Mouse (Mus musculus) embryonic facial prominence, embryonic 11.5 days (tissue): ENCODE data around the gene Prr36. TPM values are rescaled to one million over a fixed set of nuclear protein-coding genes. Genes with fewer than 3 reads are reported as not detected.

Experiments used
- ATAC-seq: fragments of 200-750 bp; cut with Nextera tagmentation; replicated peaks from 2 replicates; pipeline ENCODE4 v1.8.0; 2017; ENCODE audit warnings: low read depth; ENCODE audit not compliant: insufficient number of reproducible peaks, low FRiP score, low TSS enrichment
- DNase-seq: peaks from one replicate; pipeline ENCODE4 v3.0.0-alpha.2; 2015; ENCODE audit warnings: low spot score
- H3K27ac ChIP-seq: fragments of 300-500 bp; sonication (generic); replicated peaks from 2 replicates; pipeline ENCODE4 v1.5.1; 2014; ENCODE audit warnings: mild to moderate bottlenecking, low read depth, low read length, control low read depth
- H3K27me3 ChIP-seq: fragments of 300-500 bp; sonication (generic); 2 replicates; pipeline ENCODE4 v1.6.1; 2014; ENCODE audit warnings: mild to moderate bottlenecking, low read length, moderate library complexity, mixed read lengths; ENCODE audit not compliant: control insufficient read depth, insufficient read depth
- H3K36me3 ChIP-seq: fragments of 300-500 bp; sonication (generic); replicated peaks from 2 replicates; pipeline ENCODE4 v1.6.1; 2014; ENCODE audit warnings: low read depth, mild to moderate bottlenecking, low read length, moderate library complexity, mixed read lengths; ENCODE audit not compliant: control insufficient read depth, insufficient read depth
- H3K4me1 ChIP-seq: fragments of 300-500 bp; sonication (generic); 2 replicates; pipeline ENCODE4 v1.6.1; 2014; ENCODE audit warnings: low read length, mixed read lengths; ENCODE audit not compliant: control insufficient read depth, insufficient read depth
- H3K4me2 ChIP-seq: fragments of 300-500 bp; sonication (generic); 2 replicates; pipeline ENCODE4 v1.6.1; 2014; ENCODE audit warnings: low read depth, mild to moderate bottlenecking, control low read depth, low read length, moderate library complexity
- H3K4me3 ChIP-seq: fragments of 300-500 bp; sonication (generic); 2 replicates; pipeline ENCODE4 v1.5.1; 2014; ENCODE audit warnings: low read depth, low read length, control low read depth
- H3K9ac ChIP-seq: fragments of 300-500 bp; sonication (generic); replicated peaks from 2 replicates; pipeline ENCODE4 v1.6.1; 2014; ENCODE audit warnings: mild to moderate bottlenecking, control low read depth, low read length
- H3K9me3 ChIP-seq: fragments of 300-500 bp; sonication (generic); replicated peaks from 2 replicates; pipeline ENCODE4 v1.6.1; 2016; ENCODE audit warnings: mild to moderate bottlenecking, low read length, inconsistent platforms, mixed read lengths; ENCODE audit not compliant: control insufficient read depth
- WGBS: fragments of 180-500 bp; shearing (Covaris S2); extraction: QIAGEN DNeasy Blood & Tissue Kit; methylation state at CpG from one replicate; pipeline ENCODE4 v1.1.7; 2014; 5-methylcytosine and 5-hydroxymethylcytosine counted together
- polyA plus RNA-seq: library from polyadenylated mRNA; unstranded; fragments of >200 nt; fragmentation: Nextera tagmentation; extraction: Ambion mirVana; gene quantifications from 2 replicates; pipeline ENCODE4 v1.2.1, GENCODE M21; 2014

Prr36 gene
- polyA plus RNA-seq: 7.1 and 9.8 TPM in 2 replicates

GRCm38 (mm10) chr8:4216791-4217621 is at the start of gene Prr36:
Gene Prr36, minus strand, starts transcription at chr8:4217459.
- H3K4me3 ChIP-seq: peak within 1 kb of the TSS; percentile 47
- H3K27me3 ChIP-seq: peaks cover 31% of the 10 kb centered on the region
- peak within 1 kb of the TSS; percentile 77 for H3K4me2 ChIP-seq
- ATAC-seq (peak; percentile 83), DNase-seq (peak; percentile 66)
- no peak within 1 kb of the TSS for H3K27ac ChIP-seq
- H3K9ac ChIP-seq: peak within 1 kb of the TSS; percentile 52
- no peaks in the 10 kb centered on the region for H3K36me3 ChIP-seq
- no peaks in the 10 kb centered on the region for H3K9me3 ChIP-seq
- no peaks in the 10 kb centered on the region; the same call in none of the 2 replicates for H3K4me1 ChIP-seq
- 2% methylated on average over 44 of the region's 44 CpGs for WGBS

- no peak overlapping the region for H3K27ac ChIP-seq
- peaks cover 7% of the 10 kb centered on the region for H3K36me3 ChIP-seq
- no peak overlapping the region for H3K9ac ChIP-seq
- H3K9me3 ChIP-seq: no peaks in the 10 kb centered on the region
- DNase-seq: no peak
- no peak overlapping the region for H3K4me2 ChIP-seq
- H3K4me1 ChIP-seq: no peaks in the 10 kb centered on the region
- no peak for ATAC-seq
- 89% methylated on average over 15 of the region's 15 CpGs for WGBS
- no peak overlapping the region for H3K4me3 ChIP-seq
- H3K27me3 ChIP-seq: no peaks in the 10 kb centered on the region
These were observed 48.1 kb upstream of the Prr36 start for GRCm38 (mm10) chr8:4265160-4265914.

GRCm38 (mm10) chr8:4263105-4263791 is 46.0 kb upstream of the Prr36 start:
- DNase-seq: no peak
- no peaks in the 10 kb centered on the region for H3K27me3 ChIP-seq
- H3K4me2 ChIP-seq: no peak overlapping the region
- no peaks in the 10 kb centered on the region for H3K4me1 ChIP-seq
- ATAC-seq: no peak
- H3K4me3 ChIP-seq: no peak overlapping the region
- 87% methylated on average over 8 of the region's 8 CpGs for WGBS
- no peaks in the 10 kb centered on the region for H3K9me3 ChIP-seq
- peaks cover 7% of the 10 kb centered on the region for H3K36me3 ChIP-seq
- no peak overlapping the region for H3K27ac ChIP-seq
- no peak overlapping the region for H3K9ac ChIP-seq

GRCm38 (mm10) chr8:4259805-4260170 is 42.5 kb upstream of the Prr36 start:
- H3K27ac ChIP-seq: no peak overlapping the region
- H3K27me3 ChIP-seq: no peaks in the 10 kb centered on the region
- H3K4me3 ChIP-seq: no peak overlapping the region
- H3K36me3 ChIP-seq: peaks cover 6% of the 10 kb centered on the region
- no peak for ATAC-seq
- no peak overlapping the region for H3K4me2 ChIP-seq
- WGBS: 76% methylated on average over 4 of the region's 4 CpGs
- DNase-seq: no peak
- no peaks in the 10 kb centered on the region for H3K4me1 ChIP-seq
- no peaks in the 10 kb centered on the region for H3K9me3 ChIP-seq
- H3K9ac ChIP-seq: no peak overlapping the region

- Histone ChIP-seq H3K27me3 (no peaks in the 10 kb centered on the region), H3K36me3 (peaks cover 6% of the 10 kb centered on the region), H3K4me1 (no peaks in the 10 kb centered on the region), H3K9me3 (no peaks in the 10 kb centered on the region), H3K4me2 (peak within 1 kb of the TSS; percentile 74), H3K27ac (peak within 1 kb of the TSS; percentile 88), H3K4me3 (peak within 1 kb of the TSS; percentile 88), H3K9ac (peak within 1 kb of the TSS; percentile 94)
- 7% methylated on average over 28 of the region's 33 CpGs for WGBS
- peak; percentile 95 for DNase-seq
- peak; percentile 92 for ATAC-seq
These were observed 42.0 kb upstream of the Prr36 start, which contains the start of gene Ctxn1 for GRCm38 (mm10) chr8:4259125-4259804. Gene Ctxn1, minus strand, starts transcription at chr8:4259274.

GRCm38 (mm10) chr8:4258678-4259077 is 41.4 kb upstream of the Prr36 start:
- peak overlapping the region; percentile 74 for H3K4me2 ChIP-seq
- H3K4me1 ChIP-seq: no peaks in the 10 kb centered on the region
- no peaks in the 10 kb centered on the region for H3K27me3 ChIP-seq
- H3K4me3 ChIP-seq: peak overlapping the region; percentile 88
- peak; percentile 77 for ATAC-seq
- H3K9me3 ChIP-seq: no peaks in the 10 kb centered on the region
- peak overlapping the region; percentile 88 for H3K27ac ChIP-seq
- H3K36me3 ChIP-seq: peaks cover 6% of the 10 kb centered on the region
- under 1% methylated on average over 32 of the region's 32 CpGs for WGBS
- peak; percentile 78 for DNase-seq
- peak overlapping the region; percentile 94 for H3K9ac ChIP-seq

- Histone ChIP-seq H3K9me3 (no peaks in the 10 kb centered on the region), H3K27ac (peak overlapping the region; percentile 88), H3K36me3 (peaks cover 6% of the 10 kb centered on the region), H3K4me3 (peak overlapping the region; percentile 88), H3K27me3 (no peaks in the 10 kb centered on the region), H3K4me1 (no peaks in the 10 kb centered on the region), H3K4me2 (peak overlapping the region; percentile 74), H3K9ac (peak overlapping the region; percentile 94)
- peak; percentile 88 for DNase-seq
- 3% methylated on average over 35 of the region's 35 CpGs for WGBS
- peak; percentile 58 for ATAC-seq
These were observed 41.0 kb upstream of the Prr36 start for GRCm38 (mm10) chr8:4258233-4258632.
